Mouse (Mus musculus): ENCODE data around the gene Cd38.

DNA sequence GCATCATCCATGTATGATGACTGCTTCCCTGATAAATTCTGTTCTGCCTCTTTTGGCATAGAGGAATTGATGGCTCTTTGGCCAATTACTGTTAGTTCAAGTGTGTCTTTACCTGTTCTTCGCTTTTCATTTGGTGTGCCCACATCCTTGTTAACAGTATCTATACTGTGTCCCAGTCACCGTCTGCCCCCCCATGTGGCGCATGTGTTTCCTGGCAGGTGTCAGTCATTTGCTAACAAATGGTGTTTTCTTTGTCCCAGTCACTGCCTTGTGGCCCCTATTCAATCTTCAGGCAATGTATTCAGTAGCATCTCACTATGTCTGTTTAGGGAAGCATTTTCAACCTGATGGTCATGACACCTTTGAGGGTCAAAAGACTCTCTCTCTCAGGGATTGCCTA, 92.7 kb downstream of the Cd38 start:
- no peak for TF ChIP-seq CTCF (IDR thresholded peaks at IDR 0.05; ENCODE audit: extremely low read depth, insufficient read depth, low read length)
- no peak for TF ChIP-seq POLR2A (IDR thresholded peaks at IDR 0.05; ENCODE audit: extremely low read depth, insufficient read depth, low read length)
